Mouse (Mus musculus) CH12.LX (cell line): ENCODE data around the gene Asap3. TPM values are rescaled to one million over a fixed set of nuclear protein-coding genes. Genes with fewer than 3 reads are reported as not detected.
A peak's percentile ranks its signal among the peaks of the same experiment; 100 is the strongest.

Experiments used
- DNase-seq: peaks from one replicate; pipeline ENCODE4 v3.0.0-alpha.2; 2013; ENCODE audit errors: extremely low read depth
- H3K27ac ChIP-seq: 2 replicates; pipeline ENCODE4 v1.5.1; 2012; ENCODE audit warnings: low read depth, mild to moderate bottlenecking, control low read depth, moderate library complexity; ENCODE audit not compliant: insufficient read depth
- H3K27me3 ChIP-seq: replicated peaks from 2 replicates; pipeline ENCODE3; 2012; ENCODE audit warnings: inconsistent platforms
- H3K36me3 ChIP-seq, 2 experiments: replicated peaks in 1 of 2; 2 replicates each; pipeline versions ENCODE3 to v1.6.1; 2012; ENCODE audit warnings: inconsistent platforms in 1 of 2, low read length in 1 of 2, mild to moderate bottlenecking in 1 of 2, mixed read lengths in 1 of 2, moderate library complexity in 1 of 2; ENCODE audit not compliant: control insufficient read depth in 1 of 2, insufficient read depth in 1 of 2
- H3K4me1 ChIP-seq, 2 experiments: 2 replicates each; pipeline ENCODE4 v1.6.1; 2012; ENCODE audit warnings: inconsistent platforms in 1 of 2, moderate library complexity in 1 of 2; ENCODE audit not compliant: insufficient read depth in 2 of 2, control insufficient read depth in 1 of 2
- H3K4me2 ChIP-seq: 2 replicates; pipeline ENCODE4 v1.6.1; 2012; ENCODE audit warnings: low read depth, mild to moderate bottlenecking, control low read depth; ENCODE audit not compliant: poor library complexity, insufficient read depth, severe bottlenecking
- H3K4me3 ChIP-seq, 3 experiments: fragments of 150-350 bp in 1 of 3; sonication (generic) in 1 of 3; replicated peaks in 1 of 3; 2 replicates each; pipeline versions ENCODE3 to v1.5.1; 2011 to 2012; ENCODE audit warnings: low read depth in 2 of 3, low read length in 2 of 3, mild to moderate bottlenecking in 2 of 3, moderate library complexity in 2 of 3, control low read depth in 1 of 3, improper control_type of control experiment in 1 of 3, inconsistent platforms in 1 of 3, mixed read lengths in 1 of 3; ENCODE audit not compliant: poor library complexity in 1 of 3
- H3K79me2 ChIP-seq: replicated peaks from 2 replicates; pipeline ENCODE4 v1.6.1; 2012; ENCODE audit warnings: mild to moderate bottlenecking, moderate library complexity; ENCODE audit not compliant: control insufficient read depth, poor library complexity, insufficient read depth, severe bottlenecking; ENCODE audit errors: extremely low read depth
- H3K9ac ChIP-seq: 2 replicates; pipeline ENCODE4 v1.6.1; 2012; ENCODE audit warnings: low read depth, mild to moderate bottlenecking, control low read depth, moderate library complexity; ENCODE audit not compliant: insufficient read depth
- H3K9me3 ChIP-seq: replicated peaks from 2 replicates; pipeline ENCODE3; 2012; ENCODE audit warnings: low read length, inconsistent platforms, mixed read lengths
- BHLHE40 ChIP-seq: IDR thresholded peaks from 2 replicates; pipeline ENCODE4 v1.6.1; 2011; ENCODE audit warnings: mild to moderate bottlenecking, low read depth, low read length, improper control_type of control experiment
- CHD1 ChIP-seq: IDR thresholded peaks from 2 replicates; pipeline ENCODE4 v1.6.1; 2012; ENCODE audit warnings: low read depth, low read length, improper control_type of control experiment, inconsistent platforms
- CHD2 ChIP-seq: IDR thresholded peaks from 2 replicates; pipeline ENCODE4 v1.6.1; 2011; ENCODE audit warnings: low read length, improper control_type of control experiment
- CTCF ChIP-seq, 2 experiments: IDR thresholded peaks in 1 of 2; conservative IDR thresholded peaks in 1 of 2; 2 replicates each; pipeline ENCODE4 v1.5.1; 2011 to 2012; ENCODE audit warnings: low read depth in 2 of 2, low read length in 2 of 2, improper control_type of control experiment in 1 of 2, inconsistent platforms in 1 of 2, mild to moderate bottlenecking in 1 of 2, moderate library complexity in 1 of 2
- E2F4 ChIP-seq: IDR thresholded peaks from 2 replicates; pipeline ENCODE4 v1.6.1; 2011; ENCODE audit warnings: low read depth, low read length, improper control_type of control experiment; ENCODE audit not compliant: insufficient replicate concordance
- ELF1 ChIP-seq: IDR thresholded peaks from 2 replicates; pipeline ENCODE4 v1.6.1; 2014; ENCODE audit warnings: low read depth, mild to moderate bottlenecking, inconsistent platforms, low read length, improper control_type of control experiment
- ETS1 ChIP-seq: conservative IDR thresholded peaks from 2 replicates; pipeline ENCODE4 v1.6.1; 2012; ENCODE audit warnings: low read depth, mild to moderate bottlenecking, inconsistent platforms, low read length, improper control_type of control experiment, moderate library complexity
- GABPA ChIP-seq: IDR thresholded peaks from 2 replicates; pipeline ENCODE4 v1.6.1; 2012; ENCODE audit warnings: low read depth, low read length, improper control_type of control experiment, inconsistent platforms; ENCODE audit not compliant: insufficient replicate concordance
- JUN ChIP-seq: IDR thresholded peaks from 2 replicates; pipeline ENCODE4 v1.6.1; 2011; ENCODE audit warnings: low read depth, mild to moderate bottlenecking, low read length, improper control_type of control experiment, moderate library complexity; ENCODE audit not compliant: insufficient read depth
- JUND ChIP-seq: conservative IDR thresholded peaks from 2 replicates; pipeline ENCODE4 v1.6.1; 2011; ENCODE audit warnings: low read depth, low read length, improper control_type of control experiment
- MAX ChIP-seq: IDR thresholded peaks from 2 replicates; pipeline ENCODE4 v1.6.1; 2011; ENCODE audit warnings: low read length, improper control_type of control experiment
- MAZ ChIP-seq: IDR thresholded peaks from 2 replicates; pipeline ENCODE4 v1.6.1; 2012; ENCODE audit warnings: low read depth, mild to moderate bottlenecking, inconsistent platforms, low read length, improper control_type of control experiment, moderate library complexity
- MXI1 ChIP-seq: IDR thresholded peaks from 2 replicates; pipeline ENCODE4 v1.6.1; 2011; ENCODE audit warnings: mild to moderate bottlenecking, low read depth, low read length, improper control_type of control experiment
- POLR2AphosphoS2 ChIP-seq: IDR thresholded peaks from 2 replicates; pipeline ENCODE4 v1.6.1; 2011; ENCODE audit warnings: low read depth, low read length, improper control_type of control experiment
- RAD21 ChIP-seq: IDR thresholded peaks from 2 replicates; pipeline ENCODE4 v1.6.1; 2011; ENCODE audit warnings: low read depth, mild to moderate bottlenecking, low read length, improper control_type of control experiment, moderate library complexity
- SIN3A ChIP-seq: IDR thresholded peaks from 2 replicates; pipeline ENCODE4 v1.6.1; 2012; ENCODE audit warnings: low read length, improper control_type of control experiment, inconsistent platforms
- SMC3 ChIP-seq: IDR thresholded peaks from 2 replicates; pipeline ENCODE4 v1.6.1; 2011; ENCODE audit warnings: low read depth, low read length, improper control_type of control experiment
- TBP ChIP-seq: conservative IDR thresholded peaks from 2 replicates; pipeline ENCODE4 v1.6.1; 2011; ENCODE audit warnings: low read depth, low read length, improper control_type of control experiment
- TCF12 ChIP-seq: IDR thresholded peaks from 2 replicates; pipeline ENCODE4 v1.6.1; 2014; ENCODE audit warnings: low read depth, mild to moderate bottlenecking, inconsistent platforms, low read length, improper control_type of control experiment
- UBTF ChIP-seq: IDR thresholded peaks from 2 replicates; pipeline ENCODE4 v1.6.1; 2012; ENCODE audit warnings: low read depth, mild to moderate bottlenecking, inconsistent platforms, low read length, improper control_type of control experiment, moderate library complexity
- ZC3H11A ChIP-seq: IDR thresholded peaks from 2 replicates; pipeline ENCODE4 v1.6.1; 2012; ENCODE audit warnings: low read depth, mild to moderate bottlenecking, inconsistent platforms, low read length, improper control_type of control experiment
- ZKSCAN1 ChIP-seq: IDR thresholded peaks from 2 replicates; pipeline ENCODE4 v1.6.1; 2012; ENCODE audit warnings: low read depth, inconsistent platforms, low read length, improper control_type of control experiment, borderline replicate concordance
- ZNF384 ChIP-seq: IDR thresholded peaks from 2 replicates; pipeline ENCODE4 v1.6.1; 2012; ENCODE audit warnings: low read depth, low read length, improper control_type of control experiment, inconsistent platforms
- dilution Hi-C: fragments of 300-500 bp; cut with MboI; formaldehyde crosslinking; loops from 2 replicates; pipeline ENCODE4 v1.14.3; 2020; ENCODE audit warnings: low sequenced_read_pairs; ENCODE audit not compliant: extremely low pct_unique_long_range_greater_than_20kb, extremely low pct_ligation_motif_present
- in situ Hi-C: fragments of 300-500 bp; cut with MboI; formaldehyde crosslinking; loops from 3 replicates; pipeline ENCODE4 v1.14.3; 2019; ENCODE audit warnings: low sequenced_read_pairs, low pct_ligation_motif_present, low pct_unique_long_range_greater_than_20kb, mixed read lengths
- polyA plus RNA-seq: library from polyadenylated mRNA; unstranded; fragments of >175 nt; gene quantifications from 2 replicates; pipeline ENCODE4 v1.2.1, GENCODE M21; 2012; ENCODE audit warnings: low read depth; ENCODE audit not compliant: insufficient read length
- total RNA-seq, 2 experiments: library from RNA; depleted of rRNA; stranded (reverse); fragments of 300-350 nt in 1 of 2; fragments of >200 nt in 1 of 2; gene quantifications; 2 replicates each; pipeline ENCODE4 v1.2.3; 2012 to 2014

Gene Asap3
- 0.08 TPM in 2 replicates for total RNA-seq (2012; rRNA removed)
- not detected in 2 replicates for total RNA-seq (2014; rRNA removed)
- 0.07 TPM in 1 of 2 replicates, not detected in the other for polyA plus RNA-seq

DNA sequence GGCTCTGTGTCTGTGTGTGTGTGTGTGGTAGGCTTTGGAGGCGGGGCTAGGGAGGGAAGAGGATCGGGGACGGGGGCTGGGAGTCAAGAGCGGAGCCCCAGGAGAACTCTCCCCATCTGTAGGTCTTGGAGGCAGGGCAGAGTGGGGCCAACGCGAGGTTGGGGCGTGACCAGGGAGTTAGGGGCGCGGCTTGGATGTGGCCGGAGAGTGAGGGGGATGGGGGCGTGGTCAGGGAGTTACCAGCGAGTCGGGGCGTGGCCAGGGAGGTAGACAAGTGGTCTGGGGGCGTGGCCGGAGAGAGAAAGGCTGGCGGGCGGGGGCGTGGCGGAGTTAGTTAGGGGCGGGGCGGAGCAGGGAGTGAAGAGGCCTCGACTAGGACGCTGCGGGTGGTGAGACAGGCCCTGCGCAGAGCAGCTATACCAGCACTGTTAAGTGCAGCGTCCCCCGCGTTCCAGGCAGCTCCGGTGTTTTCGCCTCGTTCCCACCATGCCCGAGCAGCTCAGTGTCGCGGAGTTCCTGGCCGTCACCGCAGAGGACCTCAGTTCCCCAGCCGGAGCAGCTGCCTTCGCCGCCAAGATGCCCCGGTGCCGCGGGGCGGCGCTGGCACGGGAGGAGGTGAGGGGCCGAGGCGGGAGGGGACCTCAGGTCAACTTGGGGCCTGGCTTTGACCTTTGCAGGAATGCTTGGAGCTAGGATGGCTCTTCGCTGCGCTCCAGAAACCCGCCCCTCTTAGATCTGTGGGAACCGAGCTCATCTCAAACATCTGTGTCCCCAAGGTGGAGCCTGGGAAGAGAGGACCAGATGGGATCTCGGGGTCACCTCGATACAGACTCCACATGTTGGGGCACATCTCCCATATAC is at the start of gene Asap3:
Asap3 (plus strand) TSS at position 333 of the 861 bp plus-strand sequence.
- peaks cover 70% of the 10 kb centered on the region for H3K27me3 ChIP-seq
- DNase-seq: peak; percentile 78
- dilution Hi-C loops: no loop called here
- H3K9me3 ChIP-seq: no peaks in the 10 kb centered on the region
- H3K27ac ChIP-seq: no peak within 1 kb of the TSS
- H3K9ac ChIP-seq: peak within 1 kb of the TSS; percentile 55
- H3K4me3 ChIP-seq: peak within 1 kb of the TSS; percentile 31 to 69 (median 45)
- H3K36me3 ChIP-seq: no peaks in the 10 kb centered on the region
- TF ChIP-seq CTCF (conservative IDR thresholded peaks at IDR 0.05 in 1 of 2, IDR thresholded peaks at IDR 0.05 in 1 of 2; ENCODE audit: low read depth in 2 of 2, low read length in 2 of 2) (peak in 1 of 2 experiments; percentile 30; a peak in 2 of 4 replicates), ETS1 (no peak), MXI1 (peak; percentile 63; the same call in 1 of the 2 replicates), ZC3H11A (no peak), MAZ (peak; percentile 55; the same call in 1 of the 2 replicates), ELF1 (0 out of 2 replicates have a peak, but pooled peaks have one; percentile 17), SIN3A (peak; percentile 43), UBTF (peak; percentile 40; the same call in 1 of the 2 replicates)
- H3K4me1 ChIP-seq: peaks cover 3 to 8% of the 10 kb centered on the region in 2 experiments; a peak in 3 of 4 replicates
- in situ Hi-C loops: loop anchor here (5.0 kb wide), 1 partner anchor 36 kb away; no protein-coding TSS in a partner anchor
- H3K79me2 ChIP-seq: no peaks in the 10 kb centered on the region
- peak within 1 kb of the TSS; percentile 85 for H3K4me2 ChIP-seq

DNA sequence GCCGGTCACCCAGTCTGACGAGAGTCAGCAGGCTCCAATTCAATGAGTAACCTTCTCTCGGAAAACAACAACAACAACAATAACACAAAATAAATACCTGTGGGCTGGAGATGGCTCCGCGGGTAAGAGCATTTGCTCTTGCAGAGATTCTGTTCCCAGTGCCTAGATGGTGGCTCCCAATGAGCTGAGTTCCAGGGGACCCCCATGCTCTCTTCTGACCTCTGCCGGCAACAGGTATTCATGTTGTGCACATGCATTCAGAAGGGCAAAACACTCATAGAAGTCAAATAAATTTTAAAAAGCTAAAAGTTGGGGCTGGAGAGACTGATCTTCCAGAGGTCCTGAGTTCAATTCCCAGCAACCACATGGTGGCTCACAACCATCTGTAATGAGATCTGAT is 47.7 kb upstream of the Asap3 start:
- in situ Hi-C loops: no loop called here
- DNase-seq: no peak
- TF ChIP-seq RAD21: no peak
- TF ChIP-seq SMC3: no peak
- no peak for TF ChIP-seq ZKSCAN1
- TF ChIP-seq E2F4: no peak
- TF ChIP-seq JUND: no peak
- no peak for TF ChIP-seq CHD2
- no peak for TF ChIP-seq ZNF384
- no peak for TF ChIP-seq UBTF
- TF ChIP-seq CHD1: no peak
- TF ChIP-seq TBP: no peak
- TF ChIP-seq GABPA: no peak
- TF ChIP-seq MAX: no peak
- no peak for TF ChIP-seq POLR2AphosphoS2
- no peak for TF ChIP-seq BHLHE40
- no peak for TF ChIP-seq MXI1
- TF ChIP-seq ELF1: no peak
- TF ChIP-seq JUN: no peak
- TF ChIP-seq TCF12: no peak
- no peak for TF ChIP-seq ETS1
- peaks cover 0 to 2% of the 10 kb centered on the region in 2 experiments; a peak in 1 of 4 replicates for H3K4me1 ChIP-seq
- no peak overlapping the region for H3K9ac ChIP-seq
- no peaks in the 10 kb centered on the region for H3K9me3 ChIP-seq
- no peaks in the 10 kb centered on the region for H3K36me3 ChIP-seq
- no peak overlapping the region for H3K4me2 ChIP-seq
- dilution Hi-C loops: no loop called here
- H3K79me2 ChIP-seq: no peaks in the 10 kb centered on the region
- H3K27ac ChIP-seq: no peak overlapping the region
- peaks cover 32% of the 10 kb centered on the region for H3K27me3 ChIP-seq
- no peak overlapping the region for H3K4me3 ChIP-seq
